Mouse (Mus musculus): ENCODE data around the gene Hat1.

GRCm38 (mm10) chr2:71350181-71350580 lies 38.6 kb upstream of the Hat1 start:
- TF ChIP-seq ZC3H11A (IDR thresholded peaks at IDR 0.05; ENCODE audit: borderline replicate concordance, low read depth, low read length), result no peak
- TF ChIP-seq ZNF384 (IDR thresholded peaks at IDR 0.05; ENCODE audit: low read depth, low read length), result no peak
- no peak for TF ChIP-seq MAFK (IDR thresholded peaks at IDR 0.05; ENCODE audit: insufficient read depth, low read depth, low read length)
